Mouse (Mus musculus) heart, postnatal 0 days (tissue): ENCODE measurements around the gene Dapp1.

ENCODE experiments used
- CTCF ChIP-seq: IDR thresholded peaks from 2 replicates; pipeline ENCODE4 v1.5.1; 2016; ENCODE audit warnings: antibody characterized with exemption, control low read depth, low read depth
- EP300 ChIP-seq: IDR thresholded peaks from 2 replicates; pipeline ENCODE4 v1.6.1; 2016; ENCODE audit warnings: antibody characterized with exemption, low read depth

DNA sequence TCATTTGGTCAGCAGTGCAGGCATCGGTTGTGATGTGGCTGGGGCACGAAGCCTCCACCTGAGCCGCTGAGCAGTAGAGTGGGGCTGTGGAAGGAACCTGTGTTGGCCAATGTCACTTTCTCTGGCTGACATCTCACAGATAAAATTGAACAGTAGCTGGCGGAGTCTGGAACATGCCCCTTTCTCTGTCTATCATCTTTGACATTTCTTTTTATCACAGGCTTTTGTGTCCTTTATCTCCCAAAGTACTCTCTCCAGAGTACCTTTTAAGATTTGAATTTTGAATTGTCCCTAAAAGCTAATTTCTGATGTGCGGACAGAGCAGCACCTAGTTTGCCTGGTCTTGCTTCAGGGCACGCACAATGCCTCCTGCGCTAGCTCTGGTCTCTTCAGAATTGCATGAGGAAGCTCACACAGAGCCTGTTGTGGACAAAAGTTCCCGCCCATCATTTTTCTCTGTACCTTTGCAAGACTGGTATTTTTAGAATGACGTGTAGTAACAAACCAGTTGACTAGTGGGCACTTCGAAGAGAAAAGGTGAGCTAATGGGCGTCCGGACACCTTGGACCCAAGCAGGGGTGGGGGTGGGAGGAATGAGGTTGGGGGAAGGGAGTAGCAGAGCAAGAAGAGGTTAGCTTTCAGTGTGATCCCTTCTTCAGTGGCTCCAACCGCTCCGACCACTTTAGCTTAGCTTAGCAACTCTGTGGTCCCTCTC is 13.1 kb downstream of the Dapp1 start:
- TF ChIP-seq CTCF (no peak), EP300 (no peak)
